Mouse (Mus musculus) ES-Bruce4 (cell line): Measurements from ENCODE around the gene Kcp.

ENCODE experiments used
- CTCF ChIP-seq: IDR thresholded peaks from one replicate; pipeline ENCODE4 v1.8.1; 2011; ENCODE audit warnings: low read depth, low read length
- EP300 ChIP-seq: IDR thresholded peaks from 2 replicates; pipeline ENCODE4 v1.6.1; 2011; ENCODE audit warnings: low read depth, low read length; ENCODE audit not compliant: insufficient read depth

GRCm38 (mm10) chr6:29507447-29508309 lies at the start of gene Kcp:
- no peak for TF ChIP-seq EP300
- no peak for TF ChIP-seq CTCF
